Mouse (Mus musculus) testis, adult 2 months (tissue): Measurements from ENCODE around the gene Fcgr4.

ENCODE experiments used
- CTCF ChIP-seq: fragments of 200-500 bp; IDR thresholded peaks from 2 replicates; pipeline ENCODE4 v1.5.1; 2012; ENCODE audit warnings: low read depth, mild to moderate bottlenecking, inconsistent platforms, low read length, moderate library complexity; ENCODE audit not compliant: control insufficient read depth, insufficient read depth, insufficient replicate concordance
- POLR2A ChIP-seq: fragments of 200-500 bp; IDR thresholded peaks from 2 replicates; pipeline ENCODE4 v1.6.1; 2012; ENCODE audit warnings: low read depth, mild to moderate bottlenecking, inconsistent platforms, low read length, moderate library complexity; ENCODE audit not compliant: control insufficient read depth

GRCm38 (mm10) chr1:171044365-171045078 is 25.8 kb downstream of the Fcgr4 start:
- TF ChIP-seq CTCF (no peak), POLR2A (peak; percentile 53; the same call in 1 of the 2 replicates)
